Mouse (Mus musculus) lung, embryonic 15.5 days (tissue): ENCODE measurements around the gene Gm5134. TPM values are rescaled to one million over a fixed set of nuclear protein-coding genes. Genes with fewer than 3 reads are reported as not detected.

Experiments used
- ATAC-seq: fragments of 200-750 bp; cut with Nextera tagmentation; 2 replicates; pipeline ENCODE4 v1.8.0; 2017; ENCODE audit warnings: moderate number of reproducible peaks, borderline replicate concordance; ENCODE audit not compliant: low FRiP score, low TSS enrichment; ENCODE audit errors: extremely low read depth
- H3K27ac ChIP-seq: fragments of 300-500 bp; sonication (generic); 2 replicates; pipeline ENCODE4 v1.5.1; 2015; ENCODE audit warnings: moderate library complexity, mild to moderate bottlenecking, inconsistent platforms
- H3K27me3 ChIP-seq: fragments of 300-500 bp; sonication (generic); 2 replicates; pipeline ENCODE4 v1.6.1; 2015; ENCODE audit warnings: inconsistent platforms
- H3K36me3 ChIP-seq: fragments of 300-500 bp; sonication (generic); 2 replicates; pipeline ENCODE4 v1.6.1; 2015; ENCODE audit warnings: inconsistent platforms
- H3K4me1 ChIP-seq: fragments of 300-500 bp; sonication (generic); 2 replicates; pipeline ENCODE4 v1.6.1; 2015; ENCODE audit warnings: inconsistent platforms
- H3K4me2 ChIP-seq: fragments of 300-500 bp; sonication (generic); 2 replicates; pipeline ENCODE4 v1.6.1; 2015; ENCODE audit warnings: inconsistent platforms, mild to moderate bottlenecking, moderate library complexity
- H3K4me3 ChIP-seq: fragments of 300-500 bp; sonication (generic); 2 replicates; pipeline ENCODE4 v1.5.1; 2015; ENCODE audit warnings: mild to moderate bottlenecking, inconsistent platforms
- H3K9ac ChIP-seq: fragments of 300-500 bp; sonication (generic); 2 replicates; pipeline ENCODE4 v1.6.1; 2015; ENCODE audit warnings: inconsistent platforms
- H3K9me3 ChIP-seq: fragments of 300-500 bp; sonication (generic); 2 replicates; pipeline ENCODE4 v1.6.1; 2016; ENCODE audit warnings: inconsistent platforms
- WGBS: fragments of 180-500 bp; shearing (Covaris S2); methylation state at CpG from one replicate; pipeline ENCODE4 v1.1.7; 2015; 5-methylcytosine and 5-hydroxymethylcytosine counted together
- microRNA-seq: library from miRNA; unstranded; fragments of <30 nt; microRNA quantifications from one replicate; pipeline ENCODE4, GENCODE M21; 2016
- polyA plus RNA-seq: library from polyadenylated mRNA; unstranded; fragments of >200 nt; fragmentation: Nextera tagmentation; extraction: Ambion mirVana; gene quantifications from 2 replicates; pipeline ENCODE4 v1.2.1, GENCODE M21; 2015

The Gm5134 gene
- polyA plus RNA-seq, 1 experiment from 2014 or later, result 0.05 TPM

DNA sequence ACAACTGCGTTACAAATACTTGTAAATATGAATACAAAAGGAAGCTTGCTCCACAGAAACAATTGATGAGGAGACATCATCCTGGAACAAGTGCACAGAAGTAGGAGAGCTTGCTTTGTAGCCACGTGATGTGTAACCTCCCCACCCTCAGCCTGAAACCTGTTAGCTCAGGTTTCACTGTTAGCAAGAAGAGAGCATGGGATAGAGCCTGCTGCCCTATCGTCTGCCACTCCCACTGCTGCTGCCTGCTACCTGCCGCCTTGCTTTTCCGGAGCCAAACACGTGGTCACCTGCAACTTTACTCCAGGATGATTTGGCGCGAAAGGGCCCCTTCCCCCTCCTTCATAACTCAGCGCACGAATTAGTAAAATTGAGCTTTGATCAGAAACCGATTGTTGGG, 97.5 kb downstream of the Gm5134 start:
- H3K36me3 ChIP-seq, result no peaks in the 10 kb centered on the region
- no peaks in the 10 kb centered on the region for H3K9me3 ChIP-seq
- no peak for ATAC-seq
- H3K4me2 ChIP-seq, result no peak overlapping the region
- no peak overlapping the region for H3K9ac ChIP-seq
- 67% methylated on average over 11 of the region's 11 CpGs for WGBS
- H3K4me1 ChIP-seq, result no peaks in the 10 kb centered on the region
- no peaks in the 10 kb centered on the region for H3K27me3 ChIP-seq
- no peak overlapping the region for H3K27ac ChIP-seq
- no peak overlapping the region for H3K4me3 ChIP-seq

Small RNA genes within 50 kb of the gene (microRNA-seq; reads per million reads assigned to microRNA genes)
- not detected for gene Mir6409

Other genes starting within 250 kb of the Gm5134 start
- gene Cabin1, start 190.2 kb upstream of the Gm5134 start, polyA plus RNA-seq, result 30.7 and 38.7 TPM in 2 replicates
- gene Ddt, start 181.1 kb upstream of the Gm5134 start, polyA plus RNA-seq, result 62.2 and 79.4 TPM in 2 replicates
- not detected in 2 replicates for gene Gm20441, start 173.6 kb upstream of the Gm5134 start, polyA plus RNA-seq
- 27.7 and 27.8 TPM in 2 replicates for gene Gstt3, start 173.1 kb upstream of the Gm5134 start, polyA plus RNA-seq
- gene Gstt1, start 155.9 kb upstream of the Gm5134 start, polyA plus RNA-seq, result 31.7 and 31.9 TPM in 2 replicates
- not detected in 2 replicates for gene Gstt4, start 132.0 kb upstream of the Gm5134 start, polyA plus RNA-seq
- gene Gstt2, start 117.1 kb upstream of the Gm5134 start, polyA plus RNA-seq, result 37.3 and 39.1 TPM in 2 replicates
- gene Mif, start 94.3 kb upstream of the Gm5134 start, polyA plus RNA-seq, result 1,625 and 1,841 TPM in 2 replicates
- 1.8 and 2.5 TPM in 2 replicates for gene Derl3, start 61.1 kb upstream of the Gm5134 start, polyA plus RNA-seq
- gene Smarcb1, start 32.9 kb upstream of the Gm5134 start, polyA plus RNA-seq, result 205 and 213 TPM in 2 replicates
- 51.1 and 55.3 TPM in 2 replicates for gene Chchd10, start 21.4 kb upstream of the Gm5134 start, polyA plus RNA-seq
- 75.9 and 83.4 TPM in 2 replicates for gene Mmp11, start 18.0 kb upstream of the Gm5134 start, polyA plus RNA-seq
- gene Gm867, start 13.8 kb upstream of the Gm5134 start, polyA plus RNA-seq, result 0.42 and 0.59 TPM in 2 replicates
- 0.55 and 0.95 TPM in 2 replicates for gene Vpreb3, start 11.5 kb upstream of the Gm5134 start, polyA plus RNA-seq
- 20.8 and 22.0 TPM in 2 replicates for gene Zfp280b, start 78.1 kb downstream of the Gm5134 start, polyA plus RNA-seq
- not detected in 2 replicates for gene Slc5a4b, start 156.4 kb downstream of the Gm5134 start, polyA plus RNA-seq
- not detected in 2 replicates for gene Slc5a4a, start 192.9 kb downstream of the Gm5134 start, polyA plus RNA-seq